Mouse (Mus musculus) c-Kit-positive CD71-positive TER-119-negative erythroid progenitor cells, embryonic 14.5 days (primary cell): Measurements from ENCODE around the gene Hint3.
"Not testable (repeated sequence)": the region's sequence is repeated elsewhere in the genome, so short reads cannot be mapped to it uniquely, and the experiment has no call there.

Experiments
- DNase-seq: peaks from one replicate; pipeline ENCODE4 v3.0.0-alpha.2; 2013; ENCODE audit warnings: low read depth

Hint3 gene

DNA sequence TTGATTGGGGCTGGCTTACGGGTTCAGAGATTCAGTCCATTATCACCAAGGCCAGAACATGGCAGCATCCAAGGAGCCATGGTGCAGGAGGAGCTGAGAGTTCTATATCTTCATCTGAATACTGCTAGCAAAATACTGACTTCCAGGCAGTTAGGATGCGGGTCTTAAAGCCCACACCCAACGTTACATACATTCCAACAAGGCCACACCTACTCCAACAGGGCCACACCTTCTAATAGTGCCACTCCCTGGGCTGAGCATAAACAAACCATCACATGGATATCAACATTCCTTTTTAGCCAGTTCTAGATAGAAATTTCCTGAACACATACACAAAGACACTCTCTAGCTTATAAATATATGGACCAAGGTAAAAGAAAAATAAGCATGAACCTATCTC is at the start of gene Hint3:
Gene Hint3 (minus strand): TSS at position 120 of the 400 bp plus-strand sequence.
- no peak for DNase-seq

DNA sequence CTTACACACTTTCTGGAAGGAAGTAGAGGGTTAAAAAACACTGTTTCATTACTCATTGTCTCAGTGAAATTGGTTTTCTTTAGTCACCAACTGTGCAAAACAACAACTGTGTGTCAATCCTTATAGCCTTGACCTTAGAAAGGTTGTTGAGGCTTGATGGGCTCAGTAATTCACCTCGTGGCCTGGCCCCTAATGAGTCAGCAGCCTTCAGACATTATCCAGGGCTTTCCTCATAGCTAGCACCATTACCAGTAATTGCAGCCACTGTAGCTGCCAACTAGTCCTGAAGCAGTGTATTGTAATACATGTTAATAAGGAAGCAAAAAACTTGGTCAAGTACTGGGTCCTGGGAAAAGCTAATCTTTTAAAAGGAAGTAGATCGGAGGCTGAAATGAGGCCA is 48.6 kb upstream of the Hint3 start:
- no peak for DNase-seq

DNA sequence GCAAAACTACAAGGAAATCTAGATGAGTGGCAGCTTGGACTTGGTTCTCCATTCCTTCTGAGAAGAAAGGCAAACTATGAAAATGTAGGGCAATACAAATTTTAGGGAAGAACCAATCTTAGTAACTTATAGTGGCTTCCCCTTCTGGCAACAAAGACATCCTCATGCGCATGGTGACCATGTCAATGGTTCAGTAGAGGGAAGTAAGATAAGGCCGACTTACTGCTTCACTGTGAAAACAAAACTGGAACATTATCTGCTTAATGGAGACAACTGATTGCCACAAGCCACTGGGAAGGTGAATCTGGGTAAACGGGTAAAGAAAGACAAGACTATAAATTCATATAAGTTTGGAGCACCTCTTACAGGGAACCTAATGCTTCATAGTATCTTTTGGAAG is 45.4 kb upstream of the Hint3 start:
- no peak for DNase-seq

DNA sequence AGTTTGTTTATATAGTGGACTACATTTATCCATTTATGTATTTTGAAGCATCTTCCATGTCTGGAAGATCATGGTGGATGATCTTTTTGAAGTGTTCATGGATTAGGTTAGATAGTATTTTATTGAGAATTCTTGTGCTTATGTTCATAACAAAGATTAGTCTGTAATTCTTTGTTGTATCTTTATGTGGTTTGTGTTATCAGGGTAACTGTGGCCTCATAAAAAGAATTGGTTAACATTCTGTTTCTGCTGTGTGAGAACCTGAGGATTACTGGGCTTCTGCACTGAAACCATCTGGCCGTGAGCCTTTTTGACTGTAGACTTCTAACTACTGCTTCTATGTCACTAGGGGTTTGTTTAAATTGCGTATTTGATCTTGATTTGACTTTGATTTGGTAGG is 37.1 kb upstream of the Hint3 start:
- DNase-seq, result no peak

DNA sequence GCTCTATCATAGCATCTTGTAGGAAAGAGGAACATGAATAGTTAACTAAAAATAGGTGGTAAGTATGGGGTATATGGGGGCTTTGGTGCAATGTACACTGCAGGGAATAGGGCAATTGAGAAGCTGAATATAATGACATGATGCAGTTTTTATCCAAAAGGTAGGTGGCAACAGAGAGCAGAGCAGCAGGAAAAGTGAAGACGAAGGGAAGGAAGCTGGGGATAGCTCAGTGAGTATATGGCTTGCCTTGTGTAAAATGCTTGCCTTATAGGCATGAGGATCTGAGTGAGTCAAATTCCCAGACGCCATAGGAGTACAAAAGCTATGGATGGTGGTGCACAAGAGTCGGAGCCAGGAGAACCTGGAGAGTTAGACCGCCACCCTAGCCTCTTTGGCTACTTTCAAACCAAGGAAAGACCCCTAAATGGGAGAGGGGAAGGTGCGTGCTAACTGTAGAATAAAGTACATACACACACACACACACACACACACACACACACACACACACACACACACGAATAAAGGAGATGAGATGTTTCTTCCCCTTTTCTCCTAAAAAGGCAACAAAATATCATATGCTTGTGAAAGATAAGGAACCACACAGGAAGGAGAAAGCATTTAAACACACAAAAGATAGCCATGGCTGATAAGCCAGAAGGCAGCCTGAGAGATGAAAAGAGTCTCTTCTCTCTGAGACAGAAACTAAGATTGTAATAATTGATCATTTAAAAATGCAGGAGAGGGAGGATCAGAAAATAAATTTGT is 31.3 kb upstream of the Hint3 start:
- DNase-seq, result peak; percentile 23

DNA sequence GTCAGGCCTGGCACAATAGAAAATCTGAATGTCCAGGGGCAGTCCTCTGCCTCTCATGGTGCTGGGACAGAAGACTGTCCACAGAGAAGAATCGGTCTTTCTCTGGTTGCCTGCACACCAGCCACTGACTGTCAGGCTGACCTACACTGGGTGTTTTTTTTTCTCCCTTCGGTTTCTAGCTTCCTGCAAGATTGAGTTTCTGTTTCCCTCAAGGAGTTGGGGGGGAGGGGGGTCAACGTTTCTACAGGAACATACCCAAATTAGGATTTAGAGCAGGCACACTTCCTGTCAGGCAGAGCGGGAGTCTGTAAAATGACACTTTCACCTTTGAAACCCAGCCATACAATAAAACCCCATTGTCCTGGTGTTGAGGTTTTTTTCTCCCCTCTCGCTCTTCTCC is 26.2 kb upstream of the Hint3 start:
- no peak for DNase-seq

DNA sequence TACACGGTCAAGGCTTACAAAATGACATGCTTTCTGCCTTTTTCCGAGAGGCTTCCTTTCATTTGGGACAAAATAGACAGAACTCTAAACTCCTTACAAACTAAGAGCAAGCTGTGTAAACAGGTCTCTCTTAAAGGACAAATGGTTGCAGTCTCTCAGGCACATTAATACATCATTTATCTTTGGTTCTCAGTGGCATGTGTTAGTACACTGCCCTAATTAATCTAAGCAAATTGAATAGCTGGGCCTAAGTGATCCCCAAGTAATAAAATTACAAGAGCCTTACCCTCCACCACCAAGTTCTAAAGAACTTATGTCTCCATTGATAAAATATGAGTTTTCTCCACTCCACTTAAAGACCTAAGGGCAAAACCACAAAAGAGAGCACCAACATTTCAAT is 18.2 kb upstream of the Hint3 start:
- no peak for DNase-seq

DNA sequence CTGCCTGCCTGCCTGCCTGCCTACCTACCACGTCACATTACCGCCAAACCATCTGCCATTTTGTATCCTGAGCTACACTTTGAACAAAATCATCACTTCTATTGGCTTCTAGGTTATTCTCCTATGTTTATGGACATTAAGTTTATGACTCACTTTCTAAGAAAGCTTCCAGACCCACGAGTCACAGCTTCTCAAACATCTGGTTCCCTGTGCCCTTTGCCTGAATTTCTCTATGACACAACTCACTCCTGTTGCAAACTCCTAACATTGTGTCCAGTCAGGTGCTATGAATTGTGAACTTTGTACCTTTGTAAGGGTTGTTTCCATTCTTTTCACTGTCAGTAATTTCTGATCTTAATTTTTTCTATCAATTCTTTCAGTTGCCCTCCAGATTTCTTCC is 8.8 kb upstream of the Hint3 start:
- no peak for DNase-seq

DNA sequence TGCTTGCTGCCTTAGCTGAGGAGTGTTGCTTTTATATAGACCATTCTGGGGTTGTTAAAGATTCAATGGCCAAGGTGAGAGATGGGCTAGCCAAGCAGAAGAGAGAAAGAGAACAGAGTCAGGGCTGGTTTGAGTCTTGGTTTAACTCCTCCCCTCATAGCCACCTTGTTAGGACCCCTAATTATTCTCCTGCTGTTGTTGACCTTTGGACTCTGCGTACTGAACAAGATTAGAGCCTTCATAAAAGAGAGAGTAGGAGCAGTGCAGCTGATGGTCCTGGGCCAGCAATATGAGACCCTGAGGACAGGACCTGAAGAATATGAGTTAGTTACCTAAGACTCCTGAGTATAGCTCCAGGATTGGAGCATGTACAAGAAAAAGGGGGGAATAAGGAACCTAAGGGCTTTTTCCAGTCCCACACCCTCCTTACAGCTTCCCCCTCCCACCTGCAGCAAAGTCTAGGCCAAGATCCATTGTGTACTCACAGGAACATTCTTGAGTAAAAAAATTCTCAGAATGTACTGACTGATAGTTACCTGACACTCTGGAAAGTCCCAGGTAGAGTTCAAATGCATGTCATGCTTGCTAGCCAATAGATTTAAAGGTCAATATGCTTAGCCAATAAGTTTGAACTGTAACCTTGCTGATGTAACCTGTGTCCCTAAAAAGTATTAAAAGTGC is 7.2 kb upstream of the Hint3 start:
- not testable (repeated sequence) for DNase-seq

DNA sequence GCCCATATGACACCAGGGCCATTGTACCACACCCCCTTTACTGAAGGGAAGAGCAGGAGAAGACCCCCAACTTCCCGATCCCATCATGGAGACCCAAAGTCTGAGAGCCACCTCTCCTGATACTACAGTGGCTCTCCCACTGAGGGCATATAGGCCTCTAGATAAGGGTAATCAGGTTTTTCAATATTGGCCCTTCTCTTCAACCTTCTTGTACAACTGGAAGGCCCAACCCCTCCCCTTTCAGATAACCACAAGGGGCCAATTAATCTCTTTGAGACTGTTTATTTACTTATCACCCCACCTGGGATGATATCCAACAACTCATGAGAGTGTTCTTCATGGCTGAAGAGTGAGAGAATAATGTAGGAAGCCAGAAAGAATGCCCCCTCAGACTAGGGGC is 3.3 kb upstream of the Hint3 start:
- peak; percentile 47 for DNase-seq

DNA sequence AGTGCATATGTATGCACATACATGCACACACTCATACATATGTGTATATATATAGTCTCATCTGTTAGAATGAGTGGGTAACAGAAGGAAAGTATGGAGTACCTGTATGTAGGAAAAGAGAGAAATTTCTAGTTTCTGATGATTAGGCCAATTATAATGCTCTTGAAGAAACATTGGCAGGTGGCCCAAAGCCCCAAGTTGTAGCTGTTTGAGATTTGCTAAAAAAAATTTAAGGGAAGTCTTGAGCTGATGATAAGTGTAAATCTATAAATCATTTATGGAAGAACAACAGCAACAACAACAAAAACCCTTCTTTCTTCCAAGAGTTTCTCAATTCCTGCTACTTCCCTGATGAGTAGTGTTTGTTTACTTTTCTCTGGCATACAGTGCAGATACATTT is 545 bp upstream of the Hint3 start:
- DNase-seq, result no peak

DNA sequence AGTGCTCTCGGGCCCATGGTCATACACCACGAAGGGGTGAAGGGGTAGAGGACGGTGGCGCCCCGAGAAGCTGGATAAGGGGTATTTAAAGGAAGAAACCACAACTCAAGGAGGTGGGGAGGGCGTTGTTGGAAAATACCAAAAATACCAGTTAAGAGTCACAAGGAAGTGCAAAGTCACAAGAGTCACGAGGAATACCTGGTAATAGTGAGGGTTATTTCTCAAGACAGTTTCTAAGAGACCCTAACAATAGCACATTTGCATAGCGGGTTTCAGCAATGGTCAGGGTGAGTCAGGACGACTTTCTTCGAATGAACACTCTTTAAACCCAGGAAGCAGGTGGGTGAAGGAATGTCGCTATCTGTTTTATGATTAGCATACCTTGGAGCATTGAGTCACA is 988 bp downstream of the Hint3 start:
- DNase-seq, result not testable (repeated sequence)

DNA sequence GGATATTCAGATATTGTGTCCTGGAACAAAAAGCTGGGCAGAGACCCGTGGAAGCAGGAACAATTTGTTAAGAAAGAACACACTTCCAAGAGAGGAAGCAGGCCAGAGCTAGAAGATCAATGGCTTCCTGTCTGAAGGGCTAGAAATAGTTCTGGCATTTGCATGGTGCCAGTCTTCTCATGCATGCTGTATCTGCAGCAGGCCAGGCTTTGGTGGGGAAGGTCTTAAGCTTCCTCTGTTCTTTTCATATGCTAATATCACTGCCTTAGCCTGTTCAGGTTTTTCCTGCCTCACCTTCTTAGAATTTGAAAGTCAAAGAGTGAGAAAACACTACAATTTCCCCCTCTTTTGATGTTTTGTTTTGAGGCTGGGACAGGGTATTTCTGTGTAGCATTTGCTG is 1.9 kb downstream of the Hint3 start:
- no peak for DNase-seq

DNA sequence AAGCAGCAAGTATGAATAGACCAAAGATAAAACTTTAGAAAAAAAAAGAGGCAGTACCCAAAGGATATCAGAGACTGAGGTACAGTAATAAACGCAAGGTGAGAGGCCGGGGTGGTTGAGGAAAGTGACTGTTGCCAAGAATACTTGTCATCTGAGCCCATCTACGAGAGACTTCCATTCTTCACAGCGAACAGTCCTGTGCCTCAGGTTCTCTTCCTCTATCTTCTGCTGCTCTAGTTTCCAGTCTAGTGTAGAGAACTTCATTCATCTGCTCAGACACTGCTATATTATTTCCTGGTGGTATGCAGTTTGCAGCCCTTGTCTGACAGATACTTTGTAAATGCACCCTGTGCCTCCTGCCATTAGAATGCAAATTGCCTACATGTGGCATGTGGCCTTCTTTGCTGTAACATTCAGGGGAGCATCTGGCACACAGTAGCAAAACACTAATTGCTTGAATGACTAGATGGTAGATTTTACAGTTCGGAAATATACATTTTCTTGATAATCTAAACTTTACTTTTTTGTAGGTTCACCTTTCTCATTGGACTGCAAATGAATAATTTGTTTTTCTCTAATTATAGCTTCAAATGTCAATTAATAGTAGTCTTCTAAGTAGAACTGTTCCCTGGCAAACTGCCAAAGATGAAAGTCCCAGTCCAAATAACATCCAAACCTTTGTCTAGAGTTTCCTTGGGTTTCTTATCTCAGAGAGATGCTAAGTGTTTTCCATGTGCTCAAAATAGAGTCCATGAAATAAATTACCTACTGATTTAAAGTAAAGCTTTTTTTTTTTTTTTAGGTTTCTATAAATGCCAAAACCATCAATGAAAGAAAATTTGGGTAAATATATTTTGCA is 5.0 kb downstream of the Hint3 start:
- no peak for DNase-seq

DNA sequence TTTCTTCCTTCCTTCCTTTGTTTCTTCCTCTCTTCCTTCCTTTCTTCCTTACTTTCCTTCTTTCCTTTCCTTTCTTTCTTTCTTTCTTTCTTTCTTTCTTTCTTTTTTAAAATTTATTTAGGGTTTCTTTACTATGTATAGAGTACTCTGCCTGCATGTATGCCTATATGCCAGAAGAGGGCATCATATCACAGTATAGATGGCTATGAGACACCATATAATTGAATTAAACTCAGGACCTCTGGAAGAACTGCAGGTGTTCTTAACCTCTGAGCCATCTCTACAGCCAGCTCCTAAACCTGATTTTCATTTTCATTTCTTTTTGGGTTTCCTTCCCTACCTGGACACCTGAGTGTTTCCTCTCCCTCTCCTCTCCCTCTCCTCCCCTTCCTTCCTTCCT is 6.5 kb downstream of the Hint3 start:
- DNase-seq, result no peak

DNA sequence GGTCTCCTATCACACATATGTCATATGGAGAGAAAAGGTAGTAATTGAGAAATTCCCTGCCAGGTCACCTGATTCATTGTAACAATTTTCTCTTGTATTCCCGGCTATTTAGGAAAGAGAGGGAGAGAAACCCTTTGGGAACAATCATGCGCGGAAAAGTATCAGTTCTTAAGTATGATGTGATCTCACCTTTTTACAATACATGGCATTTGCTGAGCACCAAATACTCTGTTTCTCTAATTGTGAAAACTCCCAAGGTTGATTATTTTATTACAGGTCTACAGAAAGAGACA is 10.6 kb downstream of the Hint3 start:
- DNase-seq, result no peak

DNA sequence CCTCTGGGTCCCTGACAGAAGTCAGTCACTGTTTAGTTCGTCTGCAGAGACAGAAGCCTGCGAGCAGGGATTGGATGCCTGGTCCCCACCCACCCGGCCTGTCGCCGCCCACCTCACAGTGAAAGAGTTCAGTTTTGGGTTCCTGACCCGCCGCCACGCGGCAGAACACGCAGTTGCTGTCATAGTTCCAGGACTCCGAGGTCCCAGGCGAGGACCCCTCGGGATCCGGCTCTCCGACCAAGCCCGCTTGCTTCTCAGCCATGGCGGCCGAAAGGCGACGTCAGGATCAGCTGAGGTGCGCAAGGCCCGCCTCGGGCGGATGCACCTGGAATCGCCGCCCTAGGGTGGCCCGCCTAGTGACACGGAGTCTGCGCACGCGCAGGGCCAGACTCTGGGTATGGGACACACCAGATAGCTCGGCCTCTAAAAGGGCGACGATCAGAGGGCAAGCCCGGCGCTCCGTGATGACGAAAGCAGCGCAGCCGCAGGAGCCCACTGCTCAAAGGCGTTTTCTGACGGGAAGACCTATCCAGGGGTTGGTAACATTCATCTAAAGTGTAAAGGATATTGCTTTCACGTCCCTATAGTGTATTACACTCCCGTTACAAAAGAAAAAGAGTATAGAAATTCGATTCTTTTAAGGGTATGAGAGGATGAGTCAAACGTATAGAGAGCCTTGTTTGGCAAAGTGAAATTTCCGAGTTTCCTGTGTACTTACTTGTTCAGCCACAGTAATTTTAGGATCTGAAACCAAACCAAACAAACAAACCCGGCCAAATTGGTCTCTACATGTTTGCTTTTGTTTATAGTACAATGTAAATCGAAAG is 11.1 kb downstream of the Hint3 start:
- DNase-seq, result peak; percentile 97

DNA sequence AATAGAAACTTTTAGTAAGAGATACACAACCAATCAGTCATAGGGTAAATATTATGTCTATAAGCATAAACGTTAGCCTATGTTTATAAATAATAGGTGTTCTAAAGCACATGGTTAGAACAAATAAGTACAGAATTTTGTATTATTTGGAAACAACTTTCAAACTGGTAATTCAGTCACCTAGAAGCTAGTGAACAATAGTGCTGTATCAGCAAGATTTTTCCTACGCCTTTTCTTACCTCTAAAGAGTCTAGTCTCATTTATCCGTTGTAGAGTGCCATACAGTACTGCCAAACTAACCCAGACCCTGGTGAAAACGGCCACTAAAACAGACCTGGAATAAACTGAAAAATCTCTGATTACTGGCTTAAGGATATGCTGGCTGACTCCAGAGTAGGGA is 16.4 kb downstream of the Hint3 start:
- DNase-seq, result no peak

DNA sequence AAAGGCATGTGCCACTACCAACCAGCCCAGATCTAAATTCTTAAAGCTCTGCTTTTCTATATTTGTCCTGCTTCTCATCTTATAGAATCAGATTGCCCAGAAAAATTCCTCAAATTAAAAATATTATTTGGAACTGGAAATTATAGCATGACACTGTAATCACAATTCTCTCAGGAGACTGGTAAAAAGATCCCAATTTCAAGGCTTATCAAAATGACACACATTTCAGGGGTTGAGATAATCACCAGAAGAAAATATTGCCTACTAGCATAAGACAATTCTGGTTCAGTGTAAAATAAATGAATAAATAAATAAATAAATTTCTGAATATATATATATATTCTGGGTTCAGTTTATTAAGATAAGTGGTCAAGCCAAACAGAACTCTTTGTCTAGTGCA is 19.8 kb downstream of the Hint3 start:
- DNase-seq, result peak; percentile 37

DNA sequence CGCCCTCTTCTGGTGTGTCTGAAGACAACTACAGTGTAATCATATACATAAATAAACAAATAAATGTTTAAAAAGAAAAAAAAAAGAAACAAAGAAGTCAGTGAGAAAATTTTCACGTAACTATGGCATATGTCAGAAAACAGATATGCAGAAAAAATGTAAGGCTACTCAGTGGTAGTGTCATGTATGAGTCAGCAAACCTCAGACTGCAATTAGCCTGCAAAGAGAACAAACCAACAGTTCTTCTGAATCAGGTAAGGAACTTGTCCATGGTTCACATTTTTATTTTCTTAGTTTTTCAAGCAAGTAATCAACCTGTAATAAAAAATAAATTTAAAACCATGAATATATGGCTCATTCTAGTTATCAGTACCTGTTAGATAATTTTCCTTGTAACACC is 21.3 kb downstream of the Hint3 start:
- no peak for DNase-seq

DNA sequence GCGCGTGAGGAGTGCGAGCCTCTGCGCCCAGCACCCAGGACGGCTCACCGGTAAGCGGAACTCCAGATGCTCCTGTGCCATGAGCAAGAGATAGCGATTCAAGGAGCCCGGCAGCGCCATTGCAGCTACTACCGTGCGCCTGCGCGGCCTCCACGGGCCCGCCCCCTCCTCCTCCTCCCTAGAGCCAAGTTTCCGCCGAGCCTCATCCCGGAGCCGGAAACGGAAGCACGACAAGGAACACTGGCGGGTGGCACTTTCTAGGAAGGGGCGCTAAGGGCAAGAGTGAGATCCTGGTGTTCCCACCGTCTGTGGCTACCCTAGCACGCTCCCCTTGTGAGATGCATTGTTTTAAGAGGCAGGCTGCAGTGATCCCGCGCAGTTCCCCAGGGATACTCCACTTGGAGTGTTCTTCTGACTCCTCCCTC is 28.9 kb downstream of the Hint3 start, which contains the start of gene Trmt11:
Gene Trmt11 (minus strand): TSS at position 208 of the 425 bp plus-strand sequence.
- DNase-seq, result peak; percentile 82

DNA sequence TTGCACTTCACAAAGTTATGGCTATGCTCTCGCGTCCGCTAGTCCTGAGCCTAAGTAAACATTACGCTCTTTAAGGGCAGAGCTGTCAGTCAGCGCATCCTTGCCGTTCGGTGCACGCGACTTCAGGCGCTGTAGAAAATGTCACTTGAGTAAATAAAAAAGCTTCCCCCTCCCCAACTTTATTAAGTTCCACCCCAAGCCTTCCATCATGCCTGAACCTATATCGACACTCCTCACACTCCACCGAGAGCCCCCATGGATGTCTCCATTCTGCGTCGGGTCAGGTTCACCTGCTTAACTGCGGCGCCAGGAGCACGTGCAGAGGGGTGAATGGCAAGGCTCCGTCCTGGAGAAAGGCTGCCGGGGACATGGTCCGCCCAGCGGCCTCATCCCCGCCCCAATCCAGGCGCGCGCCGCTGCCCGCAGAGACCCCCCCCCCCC is 29.3 kb downstream of the Hint3 start:
- peak; percentile 45 for DNase-seq
